ENCODE assay signal across 23 mouse cellular contexts in genomic region chr10:40189689-40190088, GRCm38 (mm10). TPM values are rescaled to one million over a fixed set of nuclear protein-coding genes. Genes with fewer than 3 reads are reported as not detected.
A peak's percentile ranks its signal among the peaks of the same experiment; 100 is the strongest.
DNase-seq lines count a peak whose midpoint lies in the region; ATAC-seq and TF ChIP-seq lines count a peak whose summit lies in the region.
"Had no signal": no experiment of that assay in that cellular context is flagged by ENCODE, and none has a peak within 500 bp of the region (broad histone marks: within the 10 kb centered on the region; RNA-seq: fewer than 3 reads in every experiment).

No protein-coding gene starts in this region.

- H3K27ac ChIP-seq in gastrocnemius, adult 2 months: peak overlapping the region; percentile 83
- H3K27ac ChIP-seq: embryonic facial prominence, embryonic 12.5 days; embryonic facial prominence, embryonic 15.5 days; hindbrain, embryonic 10.5 days; hindbrain, embryonic 13.5 days; intestine, embryonic 15.5 days had no signal

- TF ChIP-seq CTCF in gastrocnemius, adult 2 months (IDR thresholded peaks at IDR 0.05): no peak

- DNase-seq in gastrocnemius, adult 2 months: no peak
- no peak for DNase-seq in gastrocnemius, postnatal 25 days
- DNase-seq in urinary bladder, postnatal 36 days (ENCODE audit: low spot score in 2 of 2): no peak
- DNase-seq in lung, postnatal 14 days: no peak
- DNase-seq: adrenal gland, adult 8-10 months; adrenal gland, postnatal 36 days; cerebellum, adult 18-20 months; cerebellum, adult 9-10 months; cerebellum, postnatal 14 days; forebrain, postnatal 0 days; gastrocnemius, postnatal 36 days had no signal

- intact Hi-C loops in gastrocnemius, adult 2 months (cut with DNase I): loop anchor here (5.0 kb wide), 1 partner anchor 132 kb away; no protein-coding TSS in a partner anchor

- ATAC-seq in granulocyte monocyte progenitor cell, adult 5-6 weeks (replicated peaks; ENCODE audit: poor library complexity, severe bottlenecking): peak; percentile 71
- ATAC-seq in megakaryocyte, adult 5-6 weeks (ENCODE audit: poor library complexity, severe bottlenecking): peak; percentile 59
- no peak for ATAC-seq in CD4-positive, CD25-positive, alpha-beta regulatory T cell, adult 4 months
- ATAC-seq in cerebellum, adult (ENCODE audit: insufficient number of reproducible peaks, low FRiP score, low TSS enrichment): no peak
- ATAC-seq: activated CD4-positive, CD25-positive, alpha-beta regulatory T cell, adult 4 months; forebrain, embryonic 14.5 days; forebrain, postnatal 0 days; hindbrain, embryonic 16.5 days; intestine, embryonic 15.5 days had no signal

- H3K4me3 ChIP-seq in gastrocnemius, adult 2 months: no peak overlapping the region
- H3K4me3 ChIP-seq: embryonic facial prominence, embryonic 12.5 days; embryonic facial prominence, embryonic 15.5 days; hindbrain, embryonic 10.5 days; hindbrain, embryonic 13.5 days; intestine, embryonic 15.5 days had no signal

RNA-seq across cellular contexts. Expression of gene Slc16a10, which starts 47.6 kb away (rescaled TPM):
- 10 to 100 TPM; 39.8 to 43.6 TPM for total RNA-seq in gastrocnemius, adult 2 months (2021)
- total RNA-seq in gastrocnemius, postnatal 25 days (2021): 10 to 100 TPM; 24.1 to 39.7 TPM
- 30.2 and 37.9 TPM in 2 replicates for total RNA-seq in granulocyte monocyte progenitor cell, adult 5-6 weeks (2014; fragmentation: Nextera tagmentation)
- 21.4 and 29.6 TPM in 2 replicates for total RNA-seq in granulocyte monocyte progenitor cell, adult 5-6 weeks (2017)
- total RNA-seq in megakaryocyte, adult 5-6 weeks (2015): 45.0 and 56.3 TPM in 2 replicates
- total RNA-seq in megakaryocyte, adult 5-6 weeks (2017): 29.8 and 31.6 TPM in 2 replicates
- 1 to 10 TPM; 2.5 to 3.0 TPM for polyA plus RNA-seq in CD4-positive, CD25-positive, alpha-beta regulatory T cell, adult 4 months (2017; shearing (Covaris generic))

RNA-seq across cellular contexts. Expression of gene Rpf2, which starts 57.1 kb away (rescaled TPM):
- 10 to 100 TPM; 13.5 to 17.3 TPM for total RNA-seq in gastrocnemius, adult 2 months (2021)
- 10 to 100 TPM; 11.8 to 14.0 TPM for total RNA-seq in gastrocnemius, postnatal 25 days (2021)
- 56.0 and 71.4 TPM in 2 replicates for total RNA-seq in granulocyte monocyte progenitor cell, adult 5-6 weeks (2014; fragmentation: Nextera tagmentation)
- 166 and 248 TPM in 2 replicates for total RNA-seq in granulocyte monocyte progenitor cell, adult 5-6 weeks (2017)
- 56.7 and 57.2 TPM in 2 replicates for total RNA-seq in megakaryocyte, adult 5-6 weeks (2015)
- 81.2 and 104 TPM in 2 replicates for total RNA-seq in megakaryocyte, adult 5-6 weeks (2017)
- 10 to 100 TPM; 59.7 to 68.8 TPM for polyA plus RNA-seq in CD4-positive, CD25-positive, alpha-beta regulatory T cell, adult 4 months (2017; shearing (Covaris generic))

Comparison
In these comparisons a context has a peak if more than half of its experiments do, and no peak if none do; other contexts are left out.
1. ATAC-seq: peak in granulocyte monocyte progenitor cell, adult 5-6 weeks (single experiment) and megakaryocyte, adult 5-6 weeks (single experiment); none in CD4-positive, CD25-positive, alpha-beta regulatory T cell, adult 4 months (single experiment) and cerebellum, adult (single experiment).